Mouse (Mus musculus) intestine, embryonic 15.5 days (tissue): ENCODE measurements at regions not wholly inside any gene's neighbourhood (a gene's known extent, or its start where the extent isn't known, plus 50 kb on each side); places are given as distances from the start of the nearest gene placed in this dataset.
"Not testable (repeated sequence)": the region's sequence is repeated elsewhere in the genome, so short reads cannot be mapped to it uniquely, and the experiment has no call there.

Source experiments
- ATAC-seq: fragments of 200-750 bp; cut with Nextera tagmentation; 2 replicates; pipeline ENCODE4 v1.8.0; 2017; ENCODE audit warnings: moderate TSS enrichment, moderate library complexity
- H3K27ac ChIP-seq: fragments of 300-500 bp; sonication (generic); 2 replicates; pipeline ENCODE4 v1.5.1; 2015; ENCODE audit warnings: mild to moderate bottlenecking, inconsistent platforms
- H3K27me3 ChIP-seq: fragments of 300-500 bp; sonication (generic); replicated peaks from 2 replicates; pipeline ENCODE4 v1.6.1; 2015; ENCODE audit warnings: inconsistent platforms
- H3K36me3 ChIP-seq: fragments of 300-500 bp; sonication (generic); 2 replicates; pipeline ENCODE4 v1.6.1; 2015; ENCODE audit warnings: inconsistent platforms
- H3K4me1 ChIP-seq: fragments of 300-500 bp; sonication (generic); replicated peaks from 2 replicates; pipeline ENCODE4 v1.6.1; 2015; ENCODE audit warnings: inconsistent platforms
- H3K4me2 ChIP-seq: fragments of 300-500 bp; sonication (generic); replicated peaks from 2 replicates; pipeline ENCODE4 v1.6.1; 2015; ENCODE audit warnings: mild to moderate bottlenecking, inconsistent platforms
- H3K4me3 ChIP-seq: fragments of 300-500 bp; sonication (generic); replicated peaks from 2 replicates; pipeline ENCODE4 v1.5.1; 2015; ENCODE audit warnings: inconsistent platforms
- H3K9ac ChIP-seq: fragments of 300-500 bp; sonication (generic); 2 replicates; pipeline ENCODE4 v1.6.1; 2015; ENCODE audit warnings: inconsistent platforms
- H3K9me3 ChIP-seq: fragments of 300-500 bp; sonication (generic); 2 replicates; pipeline ENCODE4 v1.6.1; 2016; ENCODE audit warnings: inconsistent platforms
- WGBS: fragments of 180-500 bp; shearing (Covaris S2); methylation state at CpG from one replicate; pipeline ENCODE4 v1.1.7; 2015; 5-methylcytosine and 5-hydroxymethylcytosine counted together

GRCm38 (mm10) chr14:60554222-60554740 lies 79.5 kb upstream of the Spata13 start:
- 23% methylated on average over 6 of the region's 6 CpGs for WGBS
- no peak for ATAC-seq

GRCm38 (mm10) chr14:60556541-60556940 lies 77.3 kb upstream of the Spata13 start:
- 54% methylated on average over 5 of the region's 5 CpGs for WGBS
- Histone ChIP-seq H3K27me3 (no peaks in the 10 kb centered on the region), H3K9ac (no peak overlapping the region), H3K4me1 (no peaks in the 10 kb centered on the region), H3K27ac (no peak overlapping the region), H3K9me3 (no peaks in the 10 kb centered on the region), H3K4me2 (no peak overlapping the region), H3K4me3 (no peak overlapping the region), H3K36me3 (no peaks in the 10 kb centered on the region)
- no peak for ATAC-seq

More at GRCm38 (mm10) chr14:60554222-60554740, 79.5 kb upstream of the Spata13 start:
- H3K4me3 ChIP-seq: no peak overlapping the region
- H3K9ac ChIP-seq: no peak overlapping the region
- H3K27ac ChIP-seq: no peak overlapping the region
- H3K27me3 ChIP-seq: no peaks in the 10 kb centered on the region
- no peaks in the 10 kb centered on the region for H3K9me3 ChIP-seq
- no peaks in the 10 kb centered on the region for H3K4me1 ChIP-seq
- H3K36me3 ChIP-seq: no peaks in the 10 kb centered on the region
- H3K4me2 ChIP-seq: no peak overlapping the region

DNA sequence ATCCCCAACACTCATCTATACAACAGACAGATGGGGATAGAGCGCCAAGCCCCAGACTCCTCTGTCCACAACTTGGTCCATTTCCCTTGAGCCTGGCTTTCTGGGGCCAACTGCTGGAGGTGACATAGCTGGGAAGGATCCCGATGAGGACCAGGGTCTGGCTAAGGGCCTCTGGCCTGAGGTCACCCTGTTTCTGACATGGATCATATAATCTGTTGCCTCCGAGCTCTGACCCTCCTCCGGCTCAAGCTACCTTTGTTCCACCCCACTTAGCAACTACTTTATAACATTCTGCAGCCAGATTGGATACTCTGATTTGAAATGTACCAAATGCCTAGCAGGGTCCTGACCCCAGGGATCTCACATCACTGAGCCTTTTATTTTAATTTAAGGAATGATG lies 76.8 kb upstream of the Spata13 start:
- ATAC-seq: no peak
- 79% methylated on average over 4 of the region's 4 CpGs for WGBS
- no peak overlapping the region for H3K4me2 ChIP-seq
- no peaks in the 10 kb centered on the region for H3K9me3 ChIP-seq
- no peak overlapping the region for H3K9ac ChIP-seq
- no peak overlapping the region for H3K27ac ChIP-seq
- H3K27me3 ChIP-seq: no peaks in the 10 kb centered on the region
- H3K4me3 ChIP-seq: no peak overlapping the region
- H3K4me1 ChIP-seq: no peaks in the 10 kb centered on the region
- H3K36me3 ChIP-seq: no peaks in the 10 kb centered on the region

- H3K27ac ChIP-seq: no peak overlapping the region
These were observed 74.4 kb upstream of the Spata13 start for GRCm38 (mm10) chr14:60559376-60559775.

DNA sequence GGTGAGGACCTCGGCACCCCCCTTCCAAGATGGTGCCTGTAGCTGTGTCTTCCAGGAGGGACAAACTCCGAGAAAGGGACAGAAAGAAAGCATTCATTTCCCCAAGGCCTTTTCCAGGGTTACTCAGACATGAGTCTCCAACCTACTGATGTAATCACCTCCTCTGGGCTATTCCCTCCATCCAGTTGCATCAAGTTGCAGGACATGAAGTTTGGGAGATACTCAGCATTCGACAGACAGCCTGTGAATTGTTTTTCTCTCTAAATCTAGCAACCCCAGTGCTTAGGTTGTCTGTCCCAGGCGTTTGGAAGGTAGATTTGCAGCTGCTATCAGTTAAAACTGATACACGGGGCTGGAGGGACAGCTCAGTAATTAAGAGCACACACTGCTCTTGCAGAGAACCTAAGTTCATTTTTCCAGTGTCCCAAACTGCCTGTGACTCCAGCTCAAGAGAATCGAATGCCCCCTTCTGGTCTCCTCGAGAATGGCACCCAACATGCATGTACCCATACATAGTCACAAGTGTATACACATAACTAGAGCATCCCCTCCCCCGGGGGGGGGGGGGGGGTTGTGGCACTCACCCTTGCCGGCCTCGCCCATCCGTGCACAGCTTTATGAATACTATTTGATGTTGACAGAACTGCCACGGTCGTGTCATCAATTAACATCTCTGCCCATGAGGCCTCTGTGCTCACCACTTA lies 73.8 kb upstream of the Spata13 start:
- WGBS: 78% methylated on average over 13 of the region's 13 CpGs
- Histone ChIP-seq H3K9ac (no peak overlapping the region), H3K27ac (no peak overlapping the region), H3K4me1 (no peaks in the 10 kb centered on the region), H3K4me3 (no peak overlapping the region), H3K4me2 (no peak overlapping the region), H3K27me3 (no peaks in the 10 kb centered on the region), H3K36me3 (no peaks in the 10 kb centered on the region), H3K9me3 (no peaks in the 10 kb centered on the region)
- ATAC-seq: no peak

More at GRCm38 (mm10) chr14:60559376-60559775, 74.4 kb upstream of the Spata13 start:
- 77% methylated on average over 5 of the region's 5 CpGs for WGBS
- H3K9ac ChIP-seq: no peak overlapping the region
- no peak overlapping the region for H3K4me2 ChIP-seq
- no peaks in the 10 kb centered on the region for H3K9me3 ChIP-seq
- no peaks in the 10 kb centered on the region for H3K36me3 ChIP-seq
- no peak overlapping the region for H3K4me3 ChIP-seq
- no peak for ATAC-seq
- H3K4me1 ChIP-seq: no peaks in the 10 kb centered on the region
- H3K27me3 ChIP-seq: no peaks in the 10 kb centered on the region

DNA sequence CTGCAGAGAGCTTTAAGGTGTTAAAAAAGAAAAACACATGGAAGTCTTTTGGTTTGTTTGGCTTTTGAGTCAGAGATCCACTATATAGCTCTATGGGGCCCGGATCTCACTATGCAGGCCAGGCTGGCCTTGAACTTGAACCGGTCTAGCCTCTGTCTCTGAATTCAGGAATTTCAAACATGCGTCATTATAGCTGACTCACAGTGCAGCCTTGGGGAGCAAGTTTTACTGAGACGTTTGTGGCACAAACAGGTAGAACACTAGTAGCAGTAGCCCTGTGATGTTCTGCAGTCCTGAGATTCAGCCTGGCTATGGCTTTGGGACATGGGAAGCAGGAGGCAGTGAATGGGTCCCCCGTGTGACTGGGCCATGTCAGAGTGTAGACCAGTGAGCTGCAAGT lies 57.5 kb upstream of the Spata13 start:
- Histone ChIP-seq H3K27me3 (no peaks in the 10 kb centered on the region), H3K27ac (no peak overlapping the region), H3K36me3 (no peaks in the 10 kb centered on the region), H3K4me1 (no peaks in the 10 kb centered on the region), H3K9ac (no peak overlapping the region), H3K4me3 (no peak overlapping the region), H3K4me2 (no peak overlapping the region), H3K9me3 (no peaks in the 10 kb centered on the region)
- ATAC-seq: no peak
- WGBS: 60% methylated on average over 5 of the region's 5 CpGs

GRCm38 (mm10) chr14:60580131-60580530 lies 53.7 kb upstream of the Spata13 start:
- H3K9ac ChIP-seq, H3K27me3 ChIP-seq, ATAC-seq, H3K36me3 ChIP-seq, H3K4me1 ChIP-seq, H3K9me3 ChIP-seq, H3K27ac ChIP-seq, H3K4me3 ChIP-seq, H3K4me2 ChIP-seq: not testable (repeated sequence)
